Mouse (Mus musculus): ENCODE measurements around the gene Calm3. TPM values are rescaled to one million over a fixed set of nuclear protein-coding genes. Genes with fewer than 3 reads are reported as not detected.

Calm3 gene
- total RNA-seq, 2 experiments from 2014 or later, result 41.1 to 157 TPM

- ATAC-seq (replicated peaks; ENCODE audit: low FRiP score, poor library complexity, severe bottlenecking), result peak; percentile 73
Observed at GRCm38 (mm10) chr7:16895000-16895399, 28.9 kb downstream of the Calm3 start.

DNA sequence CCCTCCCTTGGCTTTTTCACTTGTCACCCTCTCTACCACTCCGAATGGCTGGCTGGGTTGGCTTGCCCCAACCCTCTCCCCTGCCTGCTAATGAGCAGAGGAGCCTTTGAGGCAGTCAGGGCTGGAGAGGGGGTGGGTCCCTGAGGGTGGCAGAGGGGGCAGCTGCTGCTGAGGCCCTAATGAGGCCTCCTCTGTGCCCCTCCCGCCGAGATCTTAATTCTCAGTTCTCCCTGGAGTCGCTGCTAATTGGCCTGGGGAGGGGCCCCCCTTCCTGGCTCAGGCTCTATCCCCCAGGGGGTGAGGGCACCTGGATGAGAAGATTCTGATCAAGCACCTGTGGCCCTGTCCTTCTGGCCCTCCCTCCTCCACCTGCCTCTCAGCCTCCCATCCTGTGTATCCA lies 29.6 kb downstream of the Calm3 start:
- ATAC-seq (replicated peaks; ENCODE audit: low FRiP score, poor library complexity, severe bottlenecking), result no peak

DNA sequence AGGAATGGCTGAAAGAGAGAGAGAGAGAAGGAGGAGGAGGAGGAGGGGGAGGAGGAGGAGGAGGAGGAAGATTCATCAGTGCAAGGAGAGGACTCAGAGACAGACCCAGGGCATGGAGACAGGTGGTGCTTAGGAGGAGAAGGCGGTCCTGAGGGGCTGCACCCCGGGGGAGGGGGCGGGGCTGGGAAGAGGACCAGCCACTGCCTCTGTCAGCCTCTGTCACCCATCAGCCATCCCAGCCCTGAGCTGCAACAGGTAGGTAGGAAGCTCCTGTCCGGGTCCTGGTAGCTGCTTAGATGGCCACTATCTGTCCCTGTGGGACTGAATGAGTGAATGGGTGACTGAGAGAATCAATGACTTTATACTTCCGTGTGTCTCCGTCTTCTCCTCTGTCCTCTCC lies 30.3 kb downstream of the Calm3 start:
- ATAC-seq (replicated peaks; ENCODE audit: low FRiP score, poor library complexity, severe bottlenecking), result no peak

DNA sequence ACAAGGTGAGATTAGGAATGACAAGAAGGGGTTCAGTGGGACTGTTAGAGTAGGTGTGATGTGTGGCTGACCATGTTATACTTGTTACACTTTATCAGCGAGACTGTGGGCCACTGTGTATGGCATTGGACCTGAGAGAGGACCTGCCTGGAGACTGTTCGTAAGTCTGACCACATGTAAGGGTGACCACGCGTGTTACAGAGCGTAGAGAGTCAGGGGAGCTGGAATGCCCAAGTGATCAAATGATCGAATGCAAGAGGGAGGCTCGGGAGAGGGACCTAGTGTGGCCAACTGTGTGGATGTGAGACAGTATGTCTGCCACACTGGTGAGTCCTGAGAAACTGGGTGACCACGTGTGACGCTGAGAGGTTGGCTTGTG lies 31.6 kb downstream of the Calm3 start:
- 0 out of 2 replicates have a peak, but pooled peaks have one; percentile 13 for ATAC-seq (replicated peaks; ENCODE audit: low FRiP score, poor library complexity, severe bottlenecking)

GRCm38 (mm10) chr7:16891641-16892351 lies 32.1 kb downstream of the Calm3 start, which contains the start of gene Gng8:
Gng8 (plus strand) TSS chr7:16891786.
- peak; percentile 86 for ATAC-seq (replicated peaks; ENCODE audit: low FRiP score, poor library complexity, severe bottlenecking)

GRCm38 (mm10) chr7:16890944-16891343 lies 33.0 kb downstream of the Calm3 start:
- ATAC-seq (replicated peaks; ENCODE audit: low FRiP score, poor library complexity, severe bottlenecking), result no peak

DNA sequence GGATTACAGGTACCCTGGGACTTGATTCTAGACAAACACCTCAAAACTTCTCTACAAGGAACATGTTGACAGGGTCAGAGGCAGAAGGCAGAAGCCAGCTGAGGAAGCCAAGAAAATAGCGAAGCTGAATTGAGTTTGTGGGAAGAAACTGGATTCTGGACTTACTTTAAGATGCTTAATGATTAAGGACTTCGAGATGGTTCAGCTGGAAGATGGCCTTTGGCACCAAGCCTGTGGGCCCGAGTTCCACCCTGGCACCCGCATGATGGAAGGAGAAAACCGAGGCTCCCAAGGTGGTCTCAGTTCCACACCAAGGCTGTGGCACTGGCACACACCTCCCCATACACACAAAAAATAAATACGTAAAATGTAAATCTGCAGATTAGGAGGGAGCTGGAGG lies 33.4 kb downstream of the Calm3 start:
- no peak for ATAC-seq (replicated peaks; ENCODE audit: low FRiP score, poor library complexity, severe bottlenecking)

GRCm38 (mm10) chr7:16885905-16886304 lies 38.0 kb downstream of the Calm3 start:
- ATAC-seq (replicated peaks; ENCODE audit: low FRiP score, poor library complexity, severe bottlenecking), result no peak

DNA sequence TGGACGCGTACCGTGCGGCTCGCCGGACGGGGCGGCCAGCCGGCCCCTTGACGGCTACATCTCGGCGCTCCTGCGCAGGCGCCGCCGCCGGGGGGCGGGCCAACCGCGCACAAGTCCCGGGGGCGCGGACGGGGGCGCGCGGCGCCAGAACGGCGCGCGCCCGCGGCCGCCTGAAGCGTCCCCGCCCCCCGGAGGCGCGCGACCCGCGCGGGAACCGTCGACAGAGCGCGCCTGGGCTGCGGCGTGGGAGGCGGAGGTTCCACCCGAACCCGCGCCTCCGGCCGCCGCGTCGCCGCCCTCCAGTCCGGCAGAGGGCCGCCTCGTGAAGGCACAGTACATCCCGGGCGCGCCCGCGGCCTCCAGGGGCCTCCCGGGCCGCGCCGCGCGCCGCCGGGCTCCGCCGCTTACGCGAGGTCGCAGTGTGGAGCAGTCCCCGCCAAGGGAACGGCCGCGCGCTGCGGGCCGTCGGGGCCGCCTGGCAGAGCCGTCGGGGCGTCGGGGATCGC lies 38.6 kb downstream of the Calm3 start:
- ATAC-seq (replicated peaks; ENCODE audit: low FRiP score, poor library complexity, severe bottlenecking), result no peak

DNA sequence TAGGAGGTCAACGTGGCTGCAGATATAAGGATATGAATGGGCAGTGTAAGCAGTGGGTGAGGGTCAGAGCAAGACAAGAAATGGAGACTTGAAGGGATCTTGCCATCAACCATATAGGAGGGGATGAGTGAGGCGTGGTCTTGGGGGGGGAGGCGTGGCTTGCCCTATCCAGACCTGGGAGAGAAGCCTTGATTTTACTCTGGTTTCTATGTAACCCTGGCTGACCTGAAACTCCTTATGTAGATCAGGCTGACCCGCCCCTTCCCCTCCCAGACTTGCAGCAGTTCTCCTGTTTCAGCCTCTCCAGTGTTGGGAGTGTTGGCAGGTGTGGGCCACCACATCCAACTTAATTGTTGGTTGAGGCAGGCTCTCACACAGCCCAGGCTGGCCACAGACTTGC lies 39.6 kb downstream of the Calm3 start:
- ATAC-seq (replicated peaks; ENCODE audit: low FRiP score, poor library complexity, severe bottlenecking), result no peak

GRCm38 (mm10) chr7:16883162-16883561 lies 40.8 kb downstream of the Calm3 start:
- no peak for ATAC-seq (replicated peaks; ENCODE audit: low FRiP score, poor library complexity, severe bottlenecking)

DNA sequence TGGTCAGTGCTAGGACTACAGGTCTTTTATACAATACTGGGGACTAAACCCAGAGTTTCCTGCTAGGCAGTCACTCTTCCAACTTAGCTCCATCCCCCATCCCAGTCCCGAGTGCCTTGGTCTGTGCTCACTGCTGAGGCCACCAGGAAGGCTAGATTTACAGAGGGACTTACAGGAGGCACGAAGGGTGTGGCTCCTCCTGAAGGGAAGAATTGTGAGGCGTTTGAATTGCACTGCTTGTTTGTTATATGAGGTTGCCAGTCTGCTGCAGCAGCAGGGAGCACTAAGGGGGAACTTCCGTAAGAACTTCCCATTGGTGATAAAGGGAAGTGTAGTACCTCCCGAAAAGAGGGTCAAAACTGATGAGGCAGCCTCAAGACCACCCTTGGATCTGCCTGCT lies 43.3 kb downstream of the Calm3 start:
- no peak for ATAC-seq (replicated peaks; ENCODE audit: low FRiP score, poor library complexity, severe bottlenecking)

DNA sequence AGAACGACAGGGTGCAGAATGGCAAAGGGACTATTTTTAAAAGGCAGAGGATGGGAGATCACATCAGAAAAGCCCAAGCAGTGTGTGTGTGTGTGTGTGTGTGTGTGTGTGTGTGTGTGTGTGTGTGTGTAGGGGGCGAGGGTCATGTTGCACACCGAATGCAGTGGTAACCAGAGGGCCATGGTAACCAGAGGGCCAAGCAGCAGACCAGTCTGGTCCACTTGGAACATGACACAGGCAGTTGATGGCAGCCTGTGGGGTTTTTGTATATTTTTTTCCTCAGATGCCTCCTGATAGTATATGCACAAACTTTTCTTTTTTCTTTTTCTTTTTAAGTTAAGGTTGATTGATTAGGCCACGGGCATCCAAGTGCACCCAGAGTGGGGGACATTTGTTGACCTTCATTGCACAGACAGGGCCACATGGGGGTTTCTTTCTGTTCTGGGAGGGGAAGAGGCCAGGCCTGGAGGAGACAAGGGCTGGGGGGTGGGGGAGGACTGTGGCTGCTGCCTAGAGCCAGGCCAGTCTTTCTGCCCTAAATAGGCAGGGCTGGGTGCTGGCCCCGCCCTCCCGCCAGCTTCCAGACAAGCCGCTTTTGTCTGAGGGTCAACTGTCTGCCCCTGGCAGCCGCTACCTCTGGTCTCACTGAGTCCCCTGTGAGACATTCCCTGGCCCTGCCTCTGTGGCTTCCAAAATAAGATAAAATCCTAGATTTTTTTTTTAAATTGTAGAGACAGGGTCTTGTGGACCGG lies 43.9 kb downstream of the Calm3 start:
- ATAC-seq (replicated peaks; ENCODE audit: low FRiP score, poor library complexity, severe bottlenecking), result no peak

DNA sequence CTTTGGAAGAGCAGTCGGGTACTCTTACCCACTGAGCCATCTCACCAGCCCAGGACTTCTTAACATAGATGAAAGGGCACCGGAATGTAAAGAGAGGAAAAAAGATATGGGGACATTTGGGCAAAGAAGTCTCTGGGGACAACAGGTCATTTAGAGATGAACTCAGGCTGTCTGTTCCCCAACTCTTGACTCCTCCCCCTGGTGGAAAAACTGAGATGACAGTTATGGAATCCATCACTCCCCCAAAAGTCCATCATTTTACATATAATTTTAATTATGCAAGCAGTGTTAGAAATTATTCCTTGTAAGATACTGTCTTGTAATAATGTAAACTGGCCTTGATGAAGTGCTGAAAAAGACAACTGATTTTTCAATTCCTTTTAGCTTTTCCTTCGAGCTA lies 46.2 kb downstream of the Calm3 start:
- no peak for ATAC-seq (replicated peaks; ENCODE audit: low FRiP score, poor library complexity, severe bottlenecking)

GRCm38 (mm10) chr7:16876608-16877007 lies 47.3 kb downstream of the Calm3 start:
- no peak for ATAC-seq (replicated peaks; ENCODE audit: low FRiP score, poor library complexity, severe bottlenecking)

- no peak for ATAC-seq (replicated peaks; ENCODE audit: low FRiP score, poor library complexity, severe bottlenecking)
Observed at GRCm38 (mm10) chr7:16876006-16876405, 47.9 kb downstream of the Calm3 start.

- no peak for ATAC-seq (replicated peaks; ENCODE audit: low FRiP score, poor library complexity, severe bottlenecking)
Observed at GRCm38 (mm10) chr7:16875326-16875725, 48.6 kb downstream of the Calm3 start.

- no peak for ATAC-seq (replicated peaks; ENCODE audit: low FRiP score, poor library complexity, severe bottlenecking)
Observed at GRCm38 (mm10) chr7:16875310-16875325, 48.8 kb downstream of the Calm3 start, which contains the start of gene Dact3. Dact3 (plus strand) TSS chr7:16875317.

DNA sequence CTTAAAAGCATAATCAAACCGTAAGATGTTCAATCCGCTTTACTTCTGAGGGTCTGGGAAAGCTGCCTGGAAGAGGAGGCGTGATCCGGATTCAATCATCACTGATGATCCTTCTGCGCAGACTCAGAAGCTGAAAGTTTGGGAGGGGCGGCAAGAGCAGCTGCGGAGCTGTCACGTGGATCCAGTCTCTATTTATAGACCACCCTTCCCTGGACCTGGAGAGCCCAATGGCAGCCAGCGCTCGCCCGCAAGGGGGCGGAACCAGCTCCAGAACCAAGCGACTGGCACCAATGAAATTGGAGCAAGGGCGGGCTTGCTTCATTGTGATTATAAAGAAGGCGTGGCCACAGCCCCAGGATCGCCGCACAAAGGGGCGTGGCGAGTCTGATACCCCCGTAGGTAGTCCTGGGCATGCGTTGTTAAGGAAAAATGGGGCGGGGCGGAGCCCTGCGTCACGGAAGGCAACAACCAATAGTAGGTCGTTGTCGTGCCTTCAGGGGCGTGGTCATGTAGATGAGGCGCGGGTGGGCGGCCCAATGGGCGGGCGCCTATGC lies 49.1 kb downstream of the Calm3 start:
- ATAC-seq (replicated peaks; ENCODE audit: low FRiP score, poor library complexity, severe bottlenecking), result peak; percentile 94

- ATAC-seq (replicated peaks; ENCODE audit: low FRiP score, poor library complexity, severe bottlenecking), result peak; percentile 72
Observed at GRCm38 (mm10) chr7:16874190-16874589, 49.7 kb downstream of the Calm3 start.

GRCm38 (mm10) chr7:16873392-16873791 lies 50.5 kb downstream of the Calm3 start:
- ATAC-seq (replicated peaks; ENCODE audit: low FRiP score, poor library complexity, severe bottlenecking), result no peak

- ATAC-seq (replicated peaks; ENCODE audit: low FRiP score, poor library complexity, severe bottlenecking), result no peak
Observed at GRCm38 (mm10) chr7:16872478-16872877, 51.4 kb downstream of the Calm3 start.

All from erythroblast, adult 5-6 weeks (primary cell).